Mouse (Mus musculus): ENCODE measurements around the gene Dus3l. TPM values are rescaled to one million over a fixed set of nuclear protein-coding genes. Genes with fewer than 3 reads are reported as not detected.

Gene Dus3l
- total and polyA plus RNA-seq, 2 experiments from 2014 or later: 93.8 to 103 TPM

GRCm38 (mm10) chr17:56777568-56777967 is 13.0 kb downstream of the Dus3l start:
- 90% methylated on average over 11 of the region's 11 CpGs for WGBS
- no peak for TF ChIP-seq CTCF (IDR thresholded peaks at IDR 0.05)
- ATAC-seq (ENCODE audit: low FRiP score): no peak

GRCm38 (mm10) chr17:56778779-56779362 is 14.3 kb downstream of the Dus3l start:
- H3K9me3 ChIP-seq (ENCODE audit: low read length): no peaks in the 10 kb centered on the region
- no peaks in the 10 kb centered on the region for H3K27me3 ChIP-seq (ENCODE audit: insufficient read depth, low read length)
- DNase-seq (ENCODE audit: low spot score): no peak
- H3K36me3 ChIP-seq (ENCODE audit: insufficient read depth, low read length): no peaks in the 10 kb centered on the region
- H3K27ac ChIP-seq (ENCODE audit: low read depth, low read length): no peak overlapping the region
- H3K9ac ChIP-seq (replicated peaks; ENCODE audit: low read length, poor library complexity, severe bottlenecking): no peak overlapping the region
- ATAC-seq (ENCODE audit: low FRiP score): no peak
- 36% methylated on average over 3 of the region's 3 CpGs for WGBS
- H3K4me1 ChIP-seq (ENCODE audit: insufficient read depth, low read length): no peaks in the 10 kb centered on the region
- no peak overlapping the region for H3K4me2 ChIP-seq (ENCODE audit: low read depth, low read length, poor library complexity, severe bottlenecking)
- no peak for TF ChIP-seq CTCF (IDR thresholded peaks at IDR 0.05)
- H3K4me3 ChIP-seq (ENCODE audit: low read depth, low read length): no peak overlapping the region

More at GRCm38 (mm10) chr17:56777568-56777967, 13.0 kb downstream of the Dus3l start:
- Histone ChIP-seq H3K27me3 (ENCODE audit: insufficient read depth, low read length) (no peaks in the 10 kb centered on the region), H3K9me3 (ENCODE audit: low read length) (no peaks in the 10 kb centered on the region), H3K36me3 (ENCODE audit: insufficient read depth, low read length) (no peaks in the 10 kb centered on the region), H3K4me2 (ENCODE audit: low read depth, low read length, poor library complexity, severe bottlenecking) (no peak overlapping the region), H3K27ac (ENCODE audit: low read depth, low read length) (no peak overlapping the region), H3K9ac (replicated peaks; ENCODE audit: low read length, poor library complexity, severe bottlenecking) (no peak overlapping the region), H3K4me1 (ENCODE audit: insufficient read depth, low read length) (no peaks in the 10 kb centered on the region), H3K4me3 (ENCODE audit: low read depth, low read length) (no peak overlapping the region)
- no peak for DNase-seq (ENCODE audit: low spot score)

GRCm38 (mm10) chr17:56780291-56780978 is 15.9 kb downstream of the Dus3l start:
- H3K27ac ChIP-seq (ENCODE audit: low read depth, low read length): no peak overlapping the region
- H3K9ac ChIP-seq (replicated peaks; ENCODE audit: low read length, poor library complexity, severe bottlenecking): no peak overlapping the region
- no peaks in the 10 kb centered on the region for H3K9me3 ChIP-seq (ENCODE audit: low read length)
- DNase-seq (ENCODE audit: low spot score) (no peak), ATAC-seq (ENCODE audit: low FRiP score) (no peak)
- no peaks in the 10 kb centered on the region for H3K27me3 ChIP-seq (ENCODE audit: insufficient read depth, low read length)
- H3K36me3 ChIP-seq (ENCODE audit: insufficient read depth, low read length): no peaks in the 10 kb centered on the region
- H3K4me1 ChIP-seq (ENCODE audit: insufficient read depth, low read length): no peaks in the 10 kb centered on the region
- WGBS: 89% methylated on average over 13 of the region's 13 CpGs
- no peak overlapping the region for H3K4me2 ChIP-seq (ENCODE audit: low read depth, low read length, poor library complexity, severe bottlenecking)
- H3K4me3 ChIP-seq (ENCODE audit: low read depth, low read length): no peak overlapping the region
- no peak for TF ChIP-seq CTCF (IDR thresholded peaks at IDR 0.05)

GRCm38 (mm10) chr17:56788886-56789285 is 24.3 kb downstream of the Dus3l start:
- H3K9me3 ChIP-seq (ENCODE audit: low read length): no peaks in the 10 kb centered on the region
- H3K9ac ChIP-seq (replicated peaks; ENCODE audit: low read length, poor library complexity, severe bottlenecking): no peak overlapping the region
- no peak overlapping the region for H3K4me2 ChIP-seq (ENCODE audit: low read depth, low read length, poor library complexity, severe bottlenecking)
- no peaks in the 10 kb centered on the region for H3K27me3 ChIP-seq (ENCODE audit: insufficient read depth, low read length)
- no peak overlapping the region for H3K27ac ChIP-seq (ENCODE audit: low read depth, low read length)
- DNase-seq (ENCODE audit: low spot score): no peak
- H3K4me3 ChIP-seq (ENCODE audit: low read depth, low read length): no peak overlapping the region
- H3K4me1 ChIP-seq (ENCODE audit: insufficient read depth, low read length): no peaks in the 10 kb centered on the region
- no peak for TF ChIP-seq CTCF (IDR thresholded peaks at IDR 0.05)
- WGBS: 77% methylated on average over 3 of the region's 3 CpGs
- H3K36me3 ChIP-seq (ENCODE audit: insufficient read depth, low read length): no peaks in the 10 kb centered on the region
- ATAC-seq (ENCODE audit: low FRiP score): no peak

GRCm38 (mm10) chr17:56789286-56789685 is 24.7 kb downstream of the Dus3l start:
- H3K9me3 ChIP-seq (ENCODE audit: low read length): no peaks in the 10 kb centered on the region
- H3K27me3 ChIP-seq (ENCODE audit: insufficient read depth, low read length): no peaks in the 10 kb centered on the region
- ATAC-seq (ENCODE audit: low FRiP score): no peak
- H3K27ac ChIP-seq (ENCODE audit: low read depth, low read length): no peak overlapping the region
- 87% methylated on average over 6 of the region's 6 CpGs for WGBS
- no peak overlapping the region for H3K4me3 ChIP-seq (ENCODE audit: low read depth, low read length)
- H3K4me2 ChIP-seq (ENCODE audit: low read depth, low read length, poor library complexity, severe bottlenecking): no peak overlapping the region
- TF ChIP-seq CTCF (IDR thresholded peaks at IDR 0.05): no peak
- H3K36me3 ChIP-seq (ENCODE audit: insufficient read depth, low read length): no peaks in the 10 kb centered on the region
- H3K4me1 ChIP-seq (ENCODE audit: insufficient read depth, low read length): no peaks in the 10 kb centered on the region
- no peak for DNase-seq (ENCODE audit: low spot score)
- no peak overlapping the region for H3K9ac ChIP-seq (replicated peaks; ENCODE audit: low read length, poor library complexity, severe bottlenecking)

- TF ChIP-seq CTCF (IDR thresholded peaks at IDR 0.05): no peak
- Histone ChIP-seq H3K4me2 (ENCODE audit: low read depth, low read length, poor library complexity, severe bottlenecking) (no peak overlapping the region), H3K9me3 (ENCODE audit: low read length) (no peaks in the 10 kb centered on the region), H3K4me3 (ENCODE audit: low read depth, low read length) (no peak overlapping the region), H3K4me1 (ENCODE audit: insufficient read depth, low read length) (no peaks in the 10 kb centered on the region), H3K36me3 (ENCODE audit: insufficient read depth, low read length) (no peaks in the 10 kb centered on the region), H3K9ac (replicated peaks; ENCODE audit: low read length, poor library complexity, severe bottlenecking) (no peak overlapping the region), H3K27me3 (ENCODE audit: insufficient read depth, low read length) (no peaks in the 10 kb centered on the region), H3K27ac (ENCODE audit: low read depth, low read length) (no peak overlapping the region)
- ATAC-seq (ENCODE audit: low FRiP score) (no peak), DNase-seq (ENCODE audit: low spot score) (no peak)
- 88% methylated on average over 3 of the region's 3 CpGs for WGBS
Observed at GRCm38 (mm10) chr17:56792588-56792987, 28.0 kb downstream of the Dus3l start.
